Mouse (Mus musculus): ENCODE data around the gene Ankrd60.

Gene Ankrd60

DNA sequence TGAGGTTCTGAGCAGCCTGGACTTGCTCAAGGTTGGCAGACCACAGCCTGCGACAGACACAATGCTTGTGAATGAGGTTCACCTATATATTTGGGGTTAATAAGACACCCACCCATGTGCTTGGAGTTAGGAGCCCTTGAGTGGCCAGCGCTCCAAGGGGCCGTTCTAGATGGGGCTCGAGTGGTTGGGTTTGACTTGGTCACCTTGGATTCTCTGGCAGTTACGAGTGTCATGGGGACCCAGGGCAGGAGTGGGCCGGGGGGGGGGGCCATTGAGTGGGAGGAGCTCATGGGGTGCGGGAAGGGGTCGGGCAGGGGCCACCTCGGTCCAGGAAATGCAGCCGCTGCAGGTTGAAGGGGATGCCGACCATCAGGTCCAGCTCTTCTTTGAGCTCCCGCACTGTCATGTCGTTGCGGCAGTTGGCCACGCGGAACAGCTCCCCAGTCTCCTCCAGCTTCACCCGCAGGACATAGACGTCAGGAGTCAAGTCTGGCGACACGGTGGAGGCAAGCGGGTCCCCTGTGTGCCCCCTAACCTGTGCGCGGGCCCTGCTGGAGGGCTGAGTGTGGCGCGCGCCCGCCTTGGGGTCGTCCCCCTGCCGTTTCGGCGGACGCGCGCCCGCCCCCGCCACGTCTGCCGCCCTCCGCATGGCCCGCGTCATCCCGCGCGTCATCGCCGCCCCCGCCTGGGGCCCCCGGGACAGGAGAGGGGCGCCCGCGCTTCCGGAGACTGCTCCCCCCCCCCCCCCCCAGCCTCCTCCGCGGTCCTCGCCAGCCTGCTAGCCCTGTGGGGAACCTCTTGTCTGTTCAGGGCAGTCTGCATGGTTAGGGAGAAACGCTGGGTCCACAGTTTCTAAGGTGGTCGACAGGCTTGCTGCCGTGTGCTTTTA, at the start of gene Ankrd60:
Gene Ankrd60, minus strand, starts transcription at position 697 of the 889 bp plus-strand sequence.
- DNase-seq (ENCODE audit: extremely low spot score, low read depth, low spot score), result no peak

DNA sequence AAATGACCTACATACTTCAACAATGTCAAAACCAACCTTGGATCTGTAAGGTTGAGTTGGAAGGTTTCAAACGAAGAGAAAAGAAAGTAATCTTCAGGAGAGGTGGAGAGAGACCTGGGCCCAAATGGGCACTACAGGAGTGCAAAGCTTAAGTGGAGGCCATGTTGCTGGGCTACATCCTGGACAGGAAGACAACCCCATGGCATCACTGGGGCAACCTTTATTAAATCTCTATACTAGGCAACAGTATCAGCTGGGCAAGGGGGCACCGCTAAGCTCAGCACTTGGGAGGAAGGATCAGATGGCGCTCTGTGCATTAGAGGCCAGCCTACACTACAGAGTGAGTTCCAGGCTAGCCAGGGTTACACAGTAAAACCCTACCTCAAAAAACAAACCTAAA, 47.6 kb upstream of the Ankrd60 start:
- DNase-seq (ENCODE audit: extremely low spot score, low read depth, low spot score), result no peak

DNA sequence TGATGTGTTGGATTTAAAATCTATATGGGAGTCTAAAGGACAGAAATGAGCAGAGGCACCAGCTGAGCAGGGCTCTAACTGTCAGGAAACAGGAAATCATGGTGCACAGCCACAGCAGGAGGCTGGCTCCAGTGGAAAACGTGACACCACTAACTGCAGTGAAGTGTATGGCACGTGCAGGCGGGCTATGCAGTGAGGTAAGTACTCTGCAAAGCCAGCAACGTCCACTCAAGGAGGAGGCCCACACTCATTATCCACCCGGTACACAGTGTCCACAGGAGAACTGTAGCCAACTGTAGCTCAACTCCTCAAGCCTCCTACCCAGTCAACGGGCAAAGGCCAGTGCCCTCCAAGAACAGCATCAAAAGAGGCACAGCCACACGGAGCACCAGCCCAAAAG, 46.5 kb upstream of the Ankrd60 start:
- no peak for DNase-seq (ENCODE audit: extremely low spot score, low read depth, low spot score)

DNA sequence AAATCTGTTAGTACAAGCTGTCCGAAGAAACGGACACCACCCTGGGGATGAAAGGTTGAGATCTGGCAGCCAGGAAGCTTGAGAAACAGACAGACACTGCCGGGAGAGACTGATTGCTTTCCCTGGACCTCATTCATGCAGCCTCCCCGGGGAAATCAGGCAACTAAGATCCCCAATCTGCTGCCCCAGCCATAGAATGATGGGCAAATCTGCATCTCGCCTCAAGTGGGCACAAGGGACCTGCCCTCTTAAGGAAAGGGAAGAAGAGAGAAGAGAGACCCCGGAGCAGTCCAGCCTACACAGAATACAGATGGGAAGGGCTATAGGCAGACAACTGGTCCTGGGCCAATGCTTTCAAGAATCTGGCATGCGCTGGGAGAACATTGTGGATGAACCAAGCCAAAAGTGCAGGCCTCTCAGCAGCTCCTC, 44.0 kb upstream of the Ankrd60 start:
- DNase-seq (ENCODE audit: extremely low spot score, low read depth, low spot score), result no peak

DNA sequence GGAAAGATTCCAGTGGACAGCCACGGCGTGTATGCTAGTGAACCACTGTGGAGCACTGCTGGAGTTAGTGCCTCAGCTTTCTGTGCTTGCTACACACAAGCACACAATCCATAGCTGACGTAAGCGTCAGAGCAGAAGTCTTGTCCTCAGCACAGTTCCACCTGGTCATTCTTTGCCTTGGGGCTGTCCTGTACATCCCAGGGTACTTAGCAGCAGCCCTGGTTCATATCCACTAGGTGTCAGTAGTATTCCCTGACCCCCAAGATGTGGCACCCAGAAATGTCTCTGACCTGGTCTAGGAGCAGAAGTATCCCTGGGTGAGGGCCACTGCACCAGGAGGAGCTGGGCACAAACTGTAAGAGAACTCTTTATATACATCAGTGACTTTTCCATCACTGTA, 42.5 kb upstream of the Ankrd60 start:
- no peak for DNase-seq (ENCODE audit: extremely low spot score, low read depth, low spot score)

DNA sequence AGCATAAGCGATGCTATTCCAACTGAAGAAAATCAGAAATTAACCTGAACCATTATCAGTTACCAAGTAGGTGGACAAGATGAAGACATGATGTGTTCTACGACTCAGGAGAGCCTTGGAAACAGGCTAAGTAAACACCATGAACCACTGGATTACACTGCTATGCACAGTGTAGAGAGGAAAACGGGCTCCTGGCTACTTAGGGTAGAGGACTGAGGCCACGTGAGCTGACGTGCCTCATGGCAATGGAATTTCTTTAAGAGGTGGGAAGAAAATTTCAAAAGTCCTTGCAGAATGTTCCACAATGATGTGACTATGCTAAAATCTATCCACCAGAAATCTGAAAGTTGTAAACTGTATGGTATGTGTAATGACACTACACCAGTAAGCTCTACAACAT, 41.0 kb upstream of the Ankrd60 start:
- DNase-seq (ENCODE audit: extremely low spot score, low read depth, low spot score), result no peak

DNA sequence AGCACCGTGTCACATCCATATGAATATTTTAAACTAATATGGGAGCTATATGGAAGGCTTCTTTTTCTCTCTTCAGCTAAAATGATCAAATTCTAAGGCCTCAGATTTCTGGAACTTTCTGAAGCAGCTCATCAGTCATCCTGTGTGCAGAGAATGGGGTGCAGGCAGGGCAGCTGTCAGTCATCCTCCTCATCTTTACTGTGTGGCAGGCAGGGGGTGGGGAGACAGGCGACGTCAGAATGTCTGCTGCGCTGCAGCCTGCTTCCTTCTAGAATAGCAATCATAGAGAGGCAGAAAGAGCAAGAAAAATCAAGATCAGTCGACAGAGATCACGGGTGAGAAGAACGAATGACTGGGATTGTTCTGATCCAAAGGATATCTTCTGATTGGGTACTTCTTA, 38.0 kb upstream of the Ankrd60 start:
- DNase-seq (ENCODE audit: extremely low spot score, low read depth, low spot score), result no peak

DNA sequence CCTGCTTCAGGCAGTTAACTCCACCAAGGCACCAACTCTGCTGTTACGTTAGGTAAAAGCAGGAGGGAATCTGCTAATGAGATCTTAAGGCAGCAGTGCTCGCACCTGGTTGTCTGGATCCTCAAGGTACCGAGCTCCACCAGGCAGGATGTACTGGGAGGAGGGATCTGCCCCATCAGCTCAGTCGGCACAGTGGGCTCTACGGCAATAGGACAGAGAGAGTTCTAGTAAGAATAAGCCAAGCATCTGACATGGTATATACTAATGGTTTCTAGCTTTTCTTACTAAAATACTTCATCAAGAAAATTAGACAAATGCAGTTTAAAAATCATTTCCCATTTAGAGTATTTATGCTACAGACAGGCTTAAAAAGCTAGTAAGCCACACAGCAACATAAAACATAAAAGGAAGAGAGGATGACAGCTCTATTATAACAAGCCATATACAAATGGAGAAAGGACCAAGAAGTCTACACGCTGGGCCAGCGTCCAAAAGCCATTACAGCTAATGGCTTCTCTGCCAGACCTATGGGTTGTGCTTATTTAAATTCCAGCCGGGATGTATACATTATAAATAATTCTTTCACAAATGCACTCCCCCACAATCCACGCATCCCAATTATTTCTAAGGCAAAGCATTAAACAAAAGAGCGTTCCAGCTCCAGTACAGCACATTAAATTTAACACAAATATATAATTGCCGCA, 37.4 kb upstream of the Ankrd60 start:
- DNase-seq (ENCODE audit: extremely low spot score, low read depth, low spot score), result no peak

DNA sequence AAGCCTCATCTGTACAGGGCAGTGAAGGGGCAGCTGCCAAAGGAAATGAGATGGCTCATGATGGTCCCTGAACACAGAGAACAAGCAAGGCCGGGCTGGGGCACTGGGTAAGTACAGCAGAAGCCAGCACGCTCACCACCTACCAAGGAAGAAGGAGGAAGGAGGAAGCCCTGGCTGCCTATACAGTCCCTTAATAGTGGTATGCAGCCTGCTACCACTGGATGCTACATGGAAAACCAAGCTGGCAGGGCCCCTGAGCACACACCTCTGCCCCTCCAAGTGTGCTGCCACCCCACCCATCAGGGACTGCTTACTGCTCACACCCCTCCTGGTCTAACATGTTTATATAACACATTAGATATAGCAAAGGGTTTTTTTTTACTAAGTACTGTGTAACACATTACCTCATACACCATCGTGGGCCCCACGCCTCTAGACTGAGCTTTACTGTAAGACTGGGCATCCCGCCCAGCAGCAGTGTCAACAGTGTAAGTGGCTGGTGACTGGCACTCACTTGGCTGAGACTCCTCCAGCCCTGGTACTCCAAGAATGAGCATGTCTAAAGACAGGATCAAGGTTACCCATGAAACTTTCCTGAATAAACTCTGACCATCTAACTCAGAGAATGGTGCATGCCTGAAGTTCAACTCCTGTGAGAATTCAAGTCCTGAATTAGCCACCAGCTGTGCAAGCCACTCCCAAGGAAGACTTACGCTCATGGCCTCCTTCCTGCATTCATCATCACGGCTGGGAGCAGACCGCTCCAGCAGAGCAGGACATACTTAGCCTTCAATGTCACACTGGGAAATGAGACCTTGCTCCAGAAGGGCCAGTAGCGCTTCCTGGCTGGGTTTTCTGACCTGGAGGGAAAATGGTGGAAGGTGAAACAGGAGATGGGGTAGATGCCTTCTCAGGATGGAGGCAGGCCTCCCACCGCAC, 30.1 kb upstream of the Ankrd60 start:
- DNase-seq (ENCODE audit: extremely low spot score, low read depth, low spot score), result no peak

DNA sequence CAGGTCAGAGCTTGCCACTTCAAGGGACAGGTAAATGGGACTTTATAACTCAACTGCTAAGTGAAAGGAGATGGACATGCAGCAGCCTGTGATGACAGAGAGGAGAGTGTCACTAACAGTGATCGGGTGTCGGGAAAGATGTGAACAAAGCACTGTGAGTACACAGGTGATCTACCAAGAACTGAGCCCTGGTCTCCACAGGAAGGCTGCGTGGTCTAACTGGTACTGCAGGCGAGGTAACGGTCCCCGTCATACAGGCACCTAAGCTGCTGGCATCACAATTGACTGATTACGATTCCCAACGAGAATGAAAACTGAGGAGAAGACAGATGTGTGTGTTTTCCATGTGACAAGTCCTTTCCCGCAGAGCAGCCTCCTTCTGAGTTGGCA, 28.2 kb upstream of the Ankrd60 start:
- DNase-seq (ENCODE audit: extremely low spot score, low read depth, low spot score), result no peak

DNA sequence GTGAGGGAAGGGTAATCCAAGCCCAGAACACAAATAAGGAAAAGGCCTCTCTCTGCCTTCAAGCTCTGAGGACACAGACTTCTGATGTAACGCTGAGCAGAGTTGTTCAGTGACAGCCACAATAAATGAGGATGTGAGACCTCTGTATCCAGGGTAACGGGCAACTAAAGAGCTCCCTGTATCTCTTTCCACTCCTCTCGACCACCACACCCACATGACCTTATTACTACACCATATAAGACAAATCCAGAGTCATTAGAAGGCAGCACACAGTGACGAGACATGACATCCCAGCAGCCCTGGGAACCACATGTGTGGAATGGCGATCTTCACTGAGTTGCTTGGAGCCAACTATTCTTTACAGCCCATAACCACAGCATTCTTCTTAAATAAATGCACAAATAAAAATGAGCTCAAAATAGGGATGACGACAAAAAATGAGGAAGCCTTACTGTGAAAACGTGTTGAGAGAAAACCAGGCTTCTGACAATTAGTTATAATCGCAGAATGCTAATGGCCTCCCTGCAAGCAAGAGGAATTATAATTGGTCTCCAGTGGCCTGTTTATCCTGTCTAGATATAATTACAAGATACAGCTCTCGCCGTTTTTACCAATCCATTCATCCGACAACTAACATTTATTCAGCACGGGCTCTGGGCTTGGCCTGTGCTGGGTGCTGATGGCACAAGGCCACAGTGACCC, 27.7 kb upstream of the Ankrd60 start:
- DNase-seq (ENCODE audit: extremely low spot score, low read depth, low spot score), result no peak

DNA sequence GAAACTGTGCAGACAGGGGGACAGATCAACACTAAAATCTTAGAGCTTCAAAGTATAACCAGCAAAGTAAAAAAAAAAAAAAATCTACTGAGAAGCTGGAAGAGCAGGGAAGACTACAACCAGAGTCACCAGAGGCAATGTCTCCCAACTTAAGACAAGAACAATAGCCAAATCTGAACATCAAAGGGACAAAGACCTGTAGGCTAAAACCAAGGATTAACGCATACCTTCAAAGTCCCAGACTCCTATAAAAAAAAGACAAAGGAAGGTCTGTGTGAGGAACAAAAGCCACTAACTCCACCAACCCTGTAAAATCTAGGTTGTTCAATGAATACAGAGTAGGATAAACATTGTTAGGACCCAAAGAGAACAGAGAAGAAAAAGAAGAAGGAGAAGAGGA, 23.7 kb upstream of the Ankrd60 start:
- no peak for DNase-seq (ENCODE audit: extremely low spot score, low read depth, low spot score)

DNA sequence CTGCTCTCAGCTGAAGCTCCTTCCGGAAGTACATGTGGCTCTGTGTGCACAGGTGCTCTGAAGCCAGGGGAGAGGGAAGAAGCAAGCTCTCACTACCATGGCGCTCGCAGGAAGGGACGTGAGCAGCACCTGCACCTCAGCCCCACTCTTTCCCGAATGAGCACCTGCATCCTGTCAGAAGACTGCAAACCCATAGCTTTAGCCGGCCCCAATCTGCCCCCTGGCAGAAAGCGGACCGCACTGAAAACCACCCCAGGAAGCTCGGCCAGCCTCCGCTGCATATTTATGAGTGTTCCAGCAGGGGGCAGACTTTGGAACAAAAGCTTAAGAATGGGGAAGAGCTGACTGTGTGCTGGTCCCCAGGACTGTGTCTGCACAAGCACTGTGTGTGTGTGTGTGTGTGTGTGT, 17.2 kb upstream of the Ankrd60 start:
- no peak for DNase-seq (ENCODE audit: extremely low spot score, low read depth, low spot score)

DNA sequence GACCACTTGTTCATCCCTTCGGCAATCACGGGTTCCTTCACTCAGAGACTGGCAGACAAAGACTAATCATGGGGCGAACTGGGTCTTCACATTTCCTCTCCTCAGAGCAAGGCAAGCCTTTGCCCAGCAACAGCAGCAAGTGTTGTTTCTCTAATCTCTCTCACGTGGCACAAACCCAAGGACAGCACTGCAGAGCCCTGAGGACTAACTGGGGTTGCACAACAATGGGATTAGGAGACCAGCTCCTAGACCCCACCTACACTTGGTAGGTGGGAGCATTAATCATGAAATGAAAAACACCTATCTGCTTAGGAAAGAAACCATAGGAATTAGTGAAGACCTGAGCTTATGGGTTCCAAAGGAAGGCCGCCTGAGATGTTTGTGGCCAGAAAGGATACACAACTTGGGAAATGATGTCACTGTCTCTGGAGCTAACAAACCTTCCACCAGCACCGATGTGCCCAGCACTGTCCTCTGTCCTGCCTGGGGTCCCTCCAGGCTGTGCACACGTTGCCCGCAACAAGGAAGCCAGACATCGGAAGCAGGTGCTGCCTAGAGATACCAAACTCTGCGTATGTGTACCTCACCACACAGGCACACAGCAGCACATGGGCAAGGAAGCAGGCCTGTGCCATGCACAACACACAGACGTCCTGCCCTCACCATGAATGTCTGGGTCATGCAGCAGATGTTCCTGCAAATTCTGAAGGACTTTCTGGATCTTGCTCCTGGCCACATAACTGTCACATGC, 16.3 kb upstream of the Ankrd60 start:
- DNase-seq (ENCODE audit: extremely low spot score, low read depth, low spot score), result no peak

DNA sequence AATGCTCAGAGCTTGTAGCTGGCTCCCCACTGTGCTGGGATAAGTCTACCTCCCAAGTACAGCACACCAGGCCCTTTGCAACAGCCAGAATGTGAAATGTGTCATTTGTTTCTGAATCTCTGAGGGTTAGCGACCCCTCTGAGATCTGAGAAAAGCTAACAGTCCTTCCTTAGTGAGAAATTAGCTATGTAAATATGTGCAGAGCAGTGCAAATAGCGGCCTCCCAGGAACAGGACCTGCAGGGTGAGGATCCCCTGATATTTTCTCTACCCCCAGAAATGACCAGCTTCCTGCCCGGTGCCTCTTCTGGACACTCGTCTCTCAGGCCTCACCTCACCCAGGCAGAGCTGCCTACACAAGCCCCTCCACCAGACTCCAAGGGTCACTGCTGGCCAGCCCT, 15.7 kb upstream of the Ankrd60 start:
- DNase-seq (ENCODE audit: extremely low spot score, low read depth, low spot score), result no peak

DNA sequence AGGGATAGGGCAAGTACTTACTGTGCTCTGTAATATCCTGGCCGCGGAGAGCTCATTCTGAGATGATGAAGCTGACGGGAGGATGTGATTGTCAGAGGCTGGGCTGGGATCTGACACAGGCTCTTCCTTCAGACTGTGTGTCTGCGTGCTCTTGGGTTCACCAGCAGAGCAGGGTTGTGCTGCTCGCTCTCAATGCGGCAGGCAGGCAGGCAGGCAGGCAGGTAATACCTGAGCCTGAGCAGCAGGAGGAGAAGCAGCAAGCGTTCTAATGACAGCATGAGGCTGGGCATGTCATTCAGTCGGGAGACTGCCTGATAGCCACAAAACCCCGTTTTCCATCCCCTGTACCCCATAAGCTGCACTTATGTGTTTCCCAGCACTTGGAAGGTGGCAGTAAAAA, 14.6 kb upstream of the Ankrd60 start:
- DNase-seq (ENCODE audit: extremely low spot score, low read depth, low spot score), result no peak

DNA sequence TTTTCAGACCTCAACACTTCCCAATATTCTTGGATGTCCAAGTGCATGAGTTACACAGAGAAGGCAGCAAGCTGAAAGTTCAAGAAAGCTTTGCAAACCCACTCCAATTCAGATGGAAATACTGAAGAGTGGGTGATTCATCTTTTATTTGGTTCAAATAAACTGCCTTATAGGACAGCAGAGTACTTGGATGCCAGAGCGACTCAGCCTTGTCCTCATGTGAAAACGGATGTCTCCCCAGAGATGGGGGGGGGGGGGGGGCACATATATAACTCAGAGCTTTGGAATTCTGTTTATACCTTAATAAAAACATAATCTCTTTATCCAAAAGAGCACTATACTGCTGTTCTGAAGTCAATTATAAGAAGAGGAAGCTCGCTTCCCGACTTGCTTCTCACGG, 9.2 kb upstream of the Ankrd60 start:
- DNase-seq (ENCODE audit: extremely low spot score, low read depth, low spot score), result no peak

DNA sequence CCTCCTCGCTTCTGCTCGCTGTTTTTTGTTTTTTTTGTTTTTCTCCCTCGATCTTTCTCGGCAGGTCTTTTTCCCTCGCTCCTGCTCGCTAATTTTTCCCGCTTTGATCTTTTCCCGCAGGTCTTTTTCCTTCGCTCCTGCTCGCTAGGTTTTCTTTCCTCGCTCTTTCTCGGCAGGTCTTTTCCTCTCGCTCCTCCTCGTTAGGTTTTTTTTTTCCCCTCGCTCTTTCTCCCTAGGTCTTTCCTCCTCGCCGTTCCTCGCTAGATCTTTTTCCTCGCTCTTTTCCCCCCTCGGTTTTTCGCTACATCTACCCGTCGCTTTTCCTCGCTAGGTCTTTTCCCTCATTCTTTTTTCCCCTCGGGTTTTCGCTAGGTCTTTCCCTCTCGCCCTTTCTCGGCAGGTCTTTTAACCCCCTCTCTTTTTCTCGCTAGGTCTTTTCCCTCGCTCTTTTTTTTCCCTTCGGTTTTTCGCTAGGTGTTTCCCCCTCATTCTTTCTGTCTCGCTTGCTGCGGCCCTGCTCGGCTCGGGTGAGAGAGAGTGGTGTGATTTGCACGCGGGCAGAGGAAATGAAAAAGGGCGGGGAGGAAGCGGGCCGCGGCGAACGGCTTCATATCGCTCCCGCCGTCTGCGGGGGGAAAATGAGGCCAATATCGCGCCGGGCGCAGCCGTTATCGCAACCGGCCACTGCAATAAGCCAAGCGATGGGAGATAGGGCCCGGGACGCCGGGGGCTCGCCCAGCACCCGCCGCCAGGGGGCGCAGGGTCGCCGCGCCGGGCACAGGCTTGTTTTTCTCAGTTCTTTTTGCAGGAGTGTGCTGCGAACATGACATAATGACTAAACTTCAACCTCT, 8.2 kb upstream of the Ankrd60 start:
- DNase-seq (ENCODE audit: extremely low spot score, low read depth, low spot score), result no peak

Data from hindlimb bud, embryonic 11.5 days (tissue).